Mouse (Mus musculus) layer of hippocampus, adult 8-10 months (tissue): ENCODE data around the gene Fcna. TPM values are rescaled to one million over a fixed set of nuclear protein-coding genes. Genes with fewer than 3 reads are reported as not detected.

ENCODE experiments used
- DNase-seq, 2 experiments: peaks; one replicate each; pipeline ENCODE4 v3.0.0; 2022; ENCODE audit warnings: low spot score in 2 of 2
- total RNA-seq, 4 experiments: library from RNA; stranded (reverse); gene quantifications; 2 replicates each; pipeline ENCODE4 v1.2.4; 2022

Gene Fcna
- under 1 TPM; 0.45 to 0.80 (median 0.64) TPM for total RNA-seq

DNA sequence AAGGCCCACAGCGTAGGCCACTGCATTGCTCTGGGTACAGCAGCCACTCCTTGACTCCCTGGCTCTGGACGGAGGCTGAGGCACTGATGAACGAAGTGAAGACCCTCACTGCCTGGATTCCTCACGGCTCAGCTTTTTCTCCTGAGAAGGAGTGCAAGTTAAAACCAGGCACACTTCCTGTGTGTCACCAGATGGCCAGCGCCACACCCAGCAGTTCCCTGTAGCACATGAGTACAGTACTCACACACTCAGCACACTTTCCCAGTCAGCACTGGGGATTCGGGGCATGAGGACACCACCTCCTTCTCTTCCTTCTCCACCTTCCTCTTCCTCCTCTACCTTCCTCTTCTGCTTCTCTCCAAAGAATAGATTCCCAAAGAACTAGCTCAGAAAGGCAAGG, at the start of gene Fcna:
Fcna (minus strand) TSS at position 220 of the 400 bp plus-strand sequence.
- DNase-seq, result no peak

- DNase-seq, result no peak
These were observed 48.7 kb upstream of the Fcna start, which contains the start of gene Lcn6 for GRCm38 (mm10) chr2:25676486-25676885. TSS of gene Lcn6 (plus strand) at chr2:25676786.

GRCm38 (mm10) chr2:25666516-25666915, 38.7 kb upstream of the Fcna start:
- no peak for DNase-seq

GRCm38 (mm10) chr2:25664125-25664524, 36.3 kb upstream of the Fcna start:
- DNase-seq, result no peak

- DNase-seq, result peak in 1 of 2 experiments; percentile 44
These were observed 35.7 kb upstream of the Fcna start for GRCm38 (mm10) chr2:25663511-25663910.

DNA sequence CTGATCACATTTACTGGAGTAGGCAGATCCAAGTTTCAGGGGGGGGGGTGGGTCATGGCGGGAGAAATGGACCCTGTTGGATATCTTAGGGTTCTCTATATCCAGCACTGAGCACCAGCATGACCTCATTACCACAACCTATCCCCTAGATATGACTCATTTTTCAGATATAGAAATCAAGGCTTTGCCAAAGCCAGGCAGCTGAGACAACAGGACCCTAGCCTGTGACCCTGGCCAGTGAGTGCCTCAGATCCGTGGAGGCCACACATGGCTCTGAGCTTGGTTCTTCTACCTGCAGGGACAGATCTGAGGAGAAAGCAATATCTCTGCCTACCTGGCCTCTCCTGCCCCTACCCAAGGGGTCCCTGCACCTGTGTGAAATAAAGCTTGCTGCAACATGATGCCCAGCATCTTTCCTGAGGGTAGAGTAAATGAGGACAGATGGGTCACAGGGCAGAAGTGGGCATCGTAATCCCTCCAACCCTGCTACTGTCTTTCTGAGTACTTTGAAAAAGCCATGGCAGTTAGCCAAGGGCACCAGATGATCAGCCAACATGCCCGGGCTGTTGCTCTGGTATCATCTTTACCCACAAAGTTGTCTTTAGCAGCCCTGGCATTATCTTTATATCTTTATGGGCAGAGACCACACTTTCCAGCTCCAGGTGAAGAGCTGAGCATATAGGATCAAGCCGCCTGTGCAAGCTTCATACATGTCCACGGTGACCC, 33.6 kb upstream of the Fcna start:
- DNase-seq, result no peak

DNA sequence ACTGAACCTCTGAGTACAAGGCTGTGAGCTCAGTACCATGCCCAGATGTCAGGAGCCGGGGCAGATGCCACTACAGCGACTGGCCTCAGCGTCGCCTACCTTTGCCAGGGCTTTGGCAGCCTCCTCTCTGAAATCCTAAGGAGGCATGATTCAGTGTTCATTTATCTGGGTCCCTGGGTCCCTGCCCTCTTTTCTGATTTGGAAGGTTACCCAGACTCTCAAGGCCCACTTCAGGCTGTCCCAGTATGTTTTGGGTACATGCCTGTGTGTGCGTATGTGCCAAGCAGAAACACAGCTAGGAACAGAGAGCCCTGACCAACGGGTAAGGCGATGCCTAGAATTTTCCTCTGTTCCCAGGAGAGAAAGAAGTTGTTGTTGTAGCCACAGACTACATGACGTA, 32.4 kb upstream of the Fcna start:
- no peak for DNase-seq

DNA sequence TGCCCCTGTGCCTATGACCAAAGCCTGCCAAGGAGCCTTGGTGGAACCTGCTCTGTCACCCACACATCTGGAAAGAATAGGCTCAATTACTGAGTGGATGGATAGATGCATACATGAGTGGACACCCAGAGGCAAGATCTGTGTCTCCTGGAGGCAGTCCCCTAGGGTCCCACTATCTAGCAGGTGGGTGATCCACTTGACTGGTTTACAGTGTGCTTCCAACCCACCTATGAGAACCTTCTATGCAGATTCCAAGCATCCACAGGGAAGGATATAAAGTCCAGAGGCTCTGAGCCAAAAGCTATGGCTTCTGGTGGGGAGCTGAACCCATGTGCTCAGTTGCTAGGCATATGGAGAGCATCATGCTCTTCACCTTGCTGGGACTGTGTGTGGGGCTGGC, 29.8 kb upstream of the Fcna start, which contains the start of gene Lcn5:
Lcn5 (plus strand) TSS at position 301 of the 400 bp plus-strand sequence.
- no peak for DNase-seq

GRCm38 (mm10) chr2:25657246-25657645, 29.4 kb upstream of the Fcna start:
- no peak for DNase-seq

GRCm38 (mm10) chr2:25656691-25657090, 28.9 kb upstream of the Fcna start:
- no peak for DNase-seq

DNA sequence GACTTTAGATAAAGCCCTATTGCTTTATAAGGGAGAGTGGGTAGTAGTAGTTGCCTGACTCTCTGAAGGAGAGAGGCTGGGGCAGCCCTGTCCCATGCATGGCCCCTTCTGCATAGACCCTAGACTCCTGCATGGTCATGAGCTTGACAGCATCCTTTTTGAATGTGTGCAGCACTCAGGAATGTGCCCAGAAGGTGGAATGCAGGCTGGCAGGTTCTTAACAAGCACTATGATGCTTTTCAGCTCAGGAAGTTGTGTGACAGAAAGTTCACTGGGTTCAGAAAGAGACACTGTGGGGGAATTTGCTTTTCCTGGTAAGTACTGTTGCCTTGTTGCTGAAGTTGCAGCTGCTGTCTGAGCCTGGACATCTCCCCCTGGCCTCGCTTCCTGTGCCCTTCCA, 26.7 kb upstream of the Fcna start:
- DNase-seq, result no peak

DNA sequence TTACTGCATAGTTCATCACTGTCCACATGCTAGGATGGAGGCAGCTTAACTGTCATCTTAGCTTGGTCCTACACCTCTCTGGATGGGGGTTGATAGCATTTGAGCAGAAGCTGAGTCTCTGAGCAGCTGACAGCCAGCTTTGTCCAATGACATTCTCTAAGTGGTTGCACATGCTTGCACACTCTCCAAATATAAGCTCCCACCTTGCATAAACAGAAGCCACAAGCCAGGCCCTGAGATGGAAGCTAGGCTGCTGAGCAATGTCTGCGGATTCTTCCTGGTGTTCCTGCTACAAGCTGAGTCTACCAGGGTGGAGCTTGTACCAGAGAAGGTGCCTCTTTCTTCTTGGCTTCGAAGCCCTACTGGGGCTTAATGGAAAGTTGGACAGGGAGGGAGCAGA, 25.1 kb upstream of the Fcna start, which contains the start of gene Lcn8:
Lcn8 (plus strand) TSS at position 219 of the 400 bp plus-strand sequence.
- DNase-seq, result no peak

GRCm38 (mm10) chr2:25639890-25640289, 12.1 kb upstream of the Fcna start:
- DNase-seq, result peak in 1 of 2 experiments; percentile 42

DNA sequence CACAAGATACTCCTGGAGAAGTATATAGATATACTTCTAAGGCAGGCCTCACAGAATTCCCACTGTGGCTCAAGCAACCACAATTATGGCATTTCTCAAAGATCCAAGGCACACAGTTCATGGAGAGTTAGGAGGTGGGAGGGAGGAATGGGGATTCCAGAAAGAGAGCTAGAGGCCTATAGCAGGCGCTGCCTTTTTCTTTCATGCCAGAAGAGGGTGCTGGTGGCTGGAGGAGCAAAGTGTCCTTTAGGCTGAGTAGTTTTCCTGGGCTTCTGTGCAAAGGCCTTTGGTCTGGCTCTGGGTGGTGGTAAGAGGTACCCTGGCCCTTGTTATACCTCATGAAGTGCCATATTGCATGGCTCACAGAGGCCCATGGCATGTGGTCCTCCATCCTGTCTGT, 6.2 kb upstream of the Fcna start:
- no peak for DNase-seq

GRCm38 (mm10) chr2:25633616-25634015, 5.8 kb upstream of the Fcna start:
- no peak for DNase-seq

DNA sequence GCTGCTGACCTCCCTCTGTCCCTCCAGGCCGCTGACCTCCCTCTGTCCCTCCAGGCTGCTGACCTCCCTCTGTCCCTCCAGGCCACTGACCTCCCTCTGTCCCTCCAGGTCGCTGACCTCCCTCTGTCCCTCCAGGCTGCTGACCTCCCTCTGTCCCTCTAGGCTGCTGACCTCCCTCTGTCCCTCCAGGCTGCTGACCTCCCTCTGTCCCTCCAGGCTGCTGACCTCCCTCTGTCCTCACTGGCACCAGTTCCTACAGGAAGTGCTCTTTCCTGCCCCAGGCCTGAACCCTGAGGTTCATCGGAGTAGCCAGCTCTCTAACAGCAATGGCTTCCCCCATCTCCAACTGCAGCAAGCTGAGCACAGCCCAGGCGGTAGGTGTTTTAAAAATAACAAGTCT, 908 bp upstream of the Fcna start:
- DNase-seq, result no peak

DNA sequence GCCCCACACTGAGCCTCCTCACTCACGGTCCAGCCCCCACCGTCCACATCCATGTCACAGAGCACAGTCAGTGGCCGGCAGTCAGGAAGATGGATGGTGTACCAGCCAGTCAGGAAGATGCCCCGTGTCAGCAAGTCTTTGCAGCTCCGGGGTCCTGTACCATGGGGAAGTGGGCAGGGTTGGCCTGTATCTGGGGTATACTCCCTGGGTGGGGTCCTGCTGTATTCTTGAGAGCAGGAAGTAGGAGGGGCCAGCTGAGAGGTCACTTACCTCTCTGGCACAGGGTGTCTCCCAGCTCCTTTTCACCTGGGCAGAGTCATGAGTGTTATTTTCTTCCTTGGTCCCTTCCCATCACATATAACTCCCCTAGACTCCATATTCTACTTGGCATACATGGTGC, 1.8 kb downstream of the Fcna start:
- DNase-seq, result no peak

DNA sequence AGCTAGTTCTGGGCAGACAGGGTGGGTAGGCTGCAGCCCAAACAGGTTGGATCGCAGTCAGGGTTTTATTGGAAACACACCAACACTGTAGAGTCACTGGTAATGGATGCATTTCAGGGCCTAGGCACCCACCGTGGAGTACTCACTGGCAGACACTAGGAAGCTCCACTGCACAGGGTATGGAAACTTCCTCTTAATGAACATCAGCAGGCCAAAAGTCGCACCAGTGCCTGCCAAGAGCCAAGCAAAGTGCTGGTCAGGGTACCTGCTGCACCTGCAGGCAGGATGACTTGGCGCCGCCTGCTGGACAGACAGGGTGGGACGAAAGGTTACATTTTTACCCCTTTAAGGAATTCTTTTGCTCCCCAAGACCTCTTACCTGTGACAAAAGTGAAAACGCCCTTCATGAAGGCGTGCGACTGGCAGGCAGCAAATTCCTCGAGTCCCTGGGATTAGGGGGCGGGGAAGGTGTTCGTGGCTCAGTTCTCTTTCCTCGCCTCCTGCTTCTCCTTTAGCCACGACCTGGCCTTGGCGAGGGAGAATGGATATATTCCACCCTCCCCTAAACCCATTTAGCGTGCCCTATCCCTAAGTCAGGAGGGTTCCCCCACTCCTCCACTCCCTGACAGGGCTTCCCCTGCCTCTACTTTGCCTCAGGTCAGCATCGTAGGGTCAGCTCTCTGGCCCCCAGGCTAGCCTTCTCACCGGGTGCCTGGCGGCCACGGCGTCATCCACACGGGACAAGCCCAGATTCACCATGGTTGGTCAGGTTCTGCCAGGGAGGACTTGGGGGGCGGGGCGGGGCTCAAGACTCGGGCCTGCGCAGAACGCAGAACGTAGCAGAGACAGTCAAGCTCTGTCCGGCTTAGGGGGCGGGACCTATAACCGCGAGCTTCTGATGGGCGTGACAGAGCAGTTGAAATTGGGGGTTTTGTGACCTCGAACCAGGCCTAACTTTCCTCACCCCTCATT, 6.3 kb downstream of the Fcna start, which contains the start of gene Tmem141:
Tmem141 (minus strand) TSS at position 777 of the 972 bp plus-strand sequence.
- peak; percentile 82 to 83 for DNase-seq

- DNase-seq, result no peak
These were observed 7.0 kb downstream of the Fcna start for GRCm38 (mm10) chr2:25620852-25621228.

DNA sequence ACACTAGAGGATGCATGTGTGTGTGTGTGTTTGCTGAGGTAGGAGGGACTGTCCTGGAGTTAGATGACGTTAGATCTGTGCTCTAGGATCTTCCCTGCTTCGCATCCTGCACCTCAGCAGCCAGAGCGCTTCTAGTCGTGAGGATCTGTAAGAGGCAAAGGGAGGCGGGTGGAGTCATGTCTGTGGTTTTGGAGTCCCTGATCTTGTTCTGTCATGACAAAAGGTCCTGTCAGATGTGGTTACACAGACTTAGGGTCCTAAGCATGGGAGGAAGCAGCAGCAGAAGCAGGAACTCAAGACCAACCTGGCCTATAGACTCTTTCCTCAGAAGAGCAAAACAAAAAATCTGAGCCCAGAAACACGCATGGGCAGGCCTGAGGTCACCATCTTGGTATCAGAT, 7.4 kb downstream of the Fcna start:
- DNase-seq, result no peak

GRCm38 (mm10) chr2:25617578-25617977, 10.3 kb downstream of the Fcna start, which contains the start of gene Ccdc183:
TSS of gene Ccdc183 (minus strand) at chr2:25617678.
- no peak for DNase-seq

- DNase-seq, result no peak
These were observed 11.4 kb downstream of the Fcna start for GRCm38 (mm10) chr2:25616398-25616797.
